7 mouse cellular contexts compared by ENCODE assay signal in genomic region chr9:119401801-119402214, GRCm38 (mm10). TPM values are rescaled to one million over a fixed set of nuclear protein-coding genes. Genes with fewer than 3 reads are reported as not detected.
DNase-seq lines count a peak whose midpoint lies in the region; ATAC-seq and TF ChIP-seq lines count a peak whose summit lies in the region.

Gene Acvr2b (plus strand): TSS chr9:119402118.

- ATAC-seq in limb, embryonic 12.5 days (ENCODE audit: insufficient number of reproducible peaks, insufficient read depth, low FRiP score, low TSS enrichment, low read depth) = peak; percentile 94
- peak; percentile 92 for ATAC-seq in midbrain, embryonic 14.5 days (ENCODE audit: low FRiP score, low TSS enrichment)

- TF ChIP-seq EP300 in heart, adult 2 months (IDR thresholded peaks at IDR 0.05; ENCODE audit: insufficient read depth, low read depth, low read length) = no peak

- peak within 1 kb of the TSS; percentile 83 for H3K4me2 ChIP-seq in limb, embryonic 12.5 days
- H3K4me2 ChIP-seq in midbrain, embryonic 14.5 days (ENCODE audit: low read length) = peak within 1 kb of the TSS; percentile 87

- H3K4me1 ChIP-seq in embryonic facial prominence, embryonic 10.5 days = peaks cover 35% of the 10 kb centered on the region
- peaks cover 4% of the 10 kb centered on the region for H3K4me1 ChIP-seq in heart, adult 2 months (ENCODE audit: control insufficient read depth, insufficient read depth, low read length)
- peaks cover 33% of the 10 kb centered on the region for H3K4me1 ChIP-seq in limb, embryonic 12.5 days (replicated peaks)
- peaks cover 35% of the 10 kb centered on the region for H3K4me1 ChIP-seq in midbrain, embryonic 14.5 days (ENCODE audit: control insufficient read depth, insufficient read depth, low read length)

- no peaks in the 10 kb centered on the region for H3K9me3 ChIP-seq in embryonic facial prominence, embryonic 10.5 days
- H3K9me3 ChIP-seq in limb, embryonic 12.5 days = no peaks in the 10 kb centered on the region
- H3K9me3 ChIP-seq in midbrain, embryonic 14.5 days (ENCODE audit: control insufficient read depth, low read length) = no peaks in the 10 kb centered on the region

- peaks cover 2% of the 10 kb centered on the region; the same call in 1 of the 2 replicates for H3K79me2 ChIP-seq in heart, adult 2 months (replicated peaks; ENCODE audit: control insufficient read depth, insufficient read depth, low read length)

- peaks cover 23% of the 10 kb centered on the region for H3K36me3 ChIP-seq in embryonic facial prominence, embryonic 10.5 days (replicated peaks)
- H3K36me3 ChIP-seq in heart, adult 2 months (ENCODE audit: control insufficient read depth, insufficient read depth, low read length) = no peaks in the 10 kb centered on the region
- H3K36me3 ChIP-seq in limb, embryonic 12.5 days = peaks cover 8% of the 10 kb centered on the region
- 0 out of 2 replicates have a peak, but pooled peaks cover 3% of the 10 kb centered on the region for H3K36me3 ChIP-seq in midbrain, embryonic 14.5 days (ENCODE audit: control insufficient read depth, insufficient read depth, low read length)

- peak; percentile 98 for DNase-seq in adrenal gland, postnatal 14 days
- peak; percentile 99 for DNase-seq in embryonic facial prominence, embryonic 10.5 days (ENCODE audit: low spot score)
- DNase-seq in heart, adult 2 months = peak; percentile 95 to 96
- peak; percentile 93 to 95 for DNase-seq in kidney, adult 8-10 months
- DNase-seq in midbrain, embryonic 14.5 days = peak; percentile 99
- DNase-seq in spleen, adult 18-20 months = peak; percentile 56 to 69

- H3K9ac ChIP-seq in heart, adult 2 months (ENCODE audit: low read depth, low read length) = peak within 1 kb of the TSS; percentile 90
- peak within 1 kb of the TSS; percentile 99 for H3K9ac ChIP-seq in limb, embryonic 12.5 days (replicated peaks)
- peak within 1 kb of the TSS; percentile 100 for H3K9ac ChIP-seq in midbrain, embryonic 14.5 days (replicated peaks; ENCODE audit: low read length)

- intact Hi-C loops in heart, adult 2 months (cut with DNase I) = loop anchor here (2.0 to 5.0 kb wide), 3 partner anchors 29 to 60 kb away; partner anchors contain the start of genes Myd88 and Xylb

- WGBS in embryonic facial prominence, embryonic 10.5 days = under 1% methylated on average over 32 of the region's 32 CpGs
- 0% methylated on average over 28 of the region's 32 CpGs for WGBS in heart, adult 2 months
- under 1% methylated on average over 24 of the region's 32 CpGs for WGBS in limb, embryonic 12.5 days
- WGBS in midbrain, embryonic 14.5 days = 2% methylated on average over 24 of the region's 32 CpGs

- H3K27me3 ChIP-seq in embryonic facial prominence, embryonic 10.5 days (replicated peaks; ENCODE audit: low read depth, poor library complexity, severe bottlenecking) = no peaks in the 10 kb centered on the region
- H3K27me3 ChIP-seq in heart, adult 2 months (ENCODE audit: control insufficient read depth, insufficient read depth, low read length) = no peaks in the 10 kb centered on the region
- H3K27me3 ChIP-seq in limb, embryonic 12.5 days = no peaks in the 10 kb centered on the region
- no peaks in the 10 kb centered on the region for H3K27me3 ChIP-seq in midbrain, embryonic 14.5 days (ENCODE audit: control insufficient read depth, insufficient read depth, low read length)

- peak within 1 kb of the TSS; percentile 100 for H3K27ac ChIP-seq in embryonic facial prominence, embryonic 10.5 days (replicated peaks)
- peak within 1 kb of the TSS; percentile 90 for H3K27ac ChIP-seq in heart, adult 2 months
- peak within 1 kb of the TSS; percentile 98 for H3K27ac ChIP-seq in limb, embryonic 12.5 days
- H3K27ac ChIP-seq in midbrain, embryonic 14.5 days (replicated peaks; ENCODE audit: low read depth, low read length) = peak within 1 kb of the TSS; percentile 99

- peak; percentile 73 for TF ChIP-seq CTCF in heart, adult 2 months (IDR thresholded peaks at IDR 0.05)

- peak; percentile 60; the same call in 1 of the 2 replicates for TF ChIP-seq POLR2A in heart, adult 2 months (IDR thresholded peaks at IDR 0.05; ENCODE audit: insufficient read depth, low read depth, low read length)

- peak within 1 kb of the TSS; percentile 91 for H3K4me3 ChIP-seq in embryonic facial prominence, embryonic 10.5 days
- H3K4me3 ChIP-seq in heart, adult 2 months = peak within 1 kb of the TSS; percentile 88
- H3K4me3 ChIP-seq in limb, embryonic 12.5 days (replicated peaks) = peak within 1 kb of the TSS; percentile 93
- H3K4me3 ChIP-seq in midbrain, embryonic 14.5 days (replicated peaks; ENCODE audit: low read depth, low read length) = peak within 1 kb of the TSS; percentile 98

RNA-seq across cellular contexts. Expression of gene Acvr2b, which starts in this region (rescaled TPM):
- 4.8 and 6.6 TPM in 2 replicates for total RNA-seq in adrenal gland, postnatal 14 days (2021)
- 78.6 and 85.6 TPM in 2 replicates for polyA plus RNA-seq in embryonic facial prominence, embryonic 10.5 days (2016; fragmentation: Nextera tagmentation; extraction: Ambion mirVana)
- total RNA-seq in heart, adult 2 months (2021) = 1 to 10 TPM; 4.6 to 6.8 TPM
- 2.2 and 3.1 TPM in 2 replicates for polyA plus RNA-seq in heart, adult 2 months (2012; rRNA removed)
- polyA plus RNA-seq in limb, embryonic 12.5 days (2016; fragmentation: Nextera tagmentation; extraction: Ambion mirVana) = 48.9 and 50.5 TPM in 2 replicates
- polyA plus RNA-seq in midbrain, embryonic 14.5 days (2014; fragmentation: Nextera tagmentation; extraction: Ambion mirVana) = 69.3 and 69.9 TPM in 2 replicates

Comparison
In these comparisons a context has a peak if more than half of its experiments do, and no peak if none do; other contexts are left out.
1. Peak in every context shown above with its lines: DNase-seq, ATAC-seq, H3K4me3 ChIP-seq and H3K27ac ChIP-seq.
2. RNA of gene Acvr2b (polyA plus RNA-seq): 78.6 to 85.6 TPM in embryonic facial prominence, embryonic 10.5 days, 69.3 to 69.9 TPM in midbrain, embryonic 14.5 days and 48.9 to 50.5 TPM in limb, embryonic 12.5 days; 2.2 to 3.1 TPM in heart, adult 2 months; every median in the first group is over 10 times any median in the second.